Mouse (Mus musculus) kidney, embryonic 14.5 days (tissue): ENCODE measurements around the gene A430078G23Rik. TPM values are rescaled to one million over a fixed set of nuclear protein-coding genes. Genes with fewer than 3 reads are reported as not detected.

Experiments used
- ATAC-seq: fragments of 200-750 bp; cut with Nextera tagmentation; 2 replicates; pipeline ENCODE4 v1.8.0; 2017; ENCODE audit warnings: moderate number of reproducible peaks, mild to moderate bottlenecking, moderate TSS enrichment, moderate library complexity; ENCODE audit not compliant: low FRiP score, low TSS enrichment
- H3K27ac ChIP-seq: fragments of 300-500 bp; sonication (generic); 2 replicates; pipeline ENCODE4 v1.5.1; 2014; ENCODE audit warnings: low read depth, mild to moderate bottlenecking, low read length, moderate library complexity, mixed read lengths
- H3K27me3 ChIP-seq: fragments of 300-500 bp; sonication (generic); 2 replicates; pipeline ENCODE4 v1.6.1; 2014; ENCODE audit warnings: mild to moderate bottlenecking, low read length; ENCODE audit not compliant: control insufficient read depth, insufficient read depth
- H3K36me3 ChIP-seq: fragments of 300-500 bp; sonication (generic); 2 replicates; pipeline ENCODE4 v1.6.1; 2014; ENCODE audit warnings: low read length, mixed read lengths; ENCODE audit not compliant: control insufficient read depth, insufficient read depth
- H3K4me1 ChIP-seq: fragments of 300-500 bp; sonication (generic); 2 replicates; pipeline ENCODE4 v1.6.1; 2014; ENCODE audit warnings: low read length, mixed read lengths; ENCODE audit not compliant: control insufficient read depth, insufficient read depth
- H3K4me2 ChIP-seq: fragments of 300-500 bp; sonication (generic); replicated peaks from 2 replicates; pipeline ENCODE4 v1.6.1; 2014; ENCODE audit warnings: low read depth, mild to moderate bottlenecking, low read length
- H3K4me3 ChIP-seq: fragments of 300-500 bp; sonication (generic); 2 replicates; pipeline ENCODE4 v1.5.1; 2014; ENCODE audit warnings: mild to moderate bottlenecking, low read length
- H3K9ac ChIP-seq: fragments of 300-500 bp; sonication (generic); 2 replicates; pipeline ENCODE4 v1.6.1; 2014; ENCODE audit warnings: low read depth, mild to moderate bottlenecking, low read length, moderate library complexity
- H3K9me3 ChIP-seq: fragments of 300-500 bp; sonication (generic); 2 replicates; pipeline ENCODE4 v1.6.1; 2016; ENCODE audit warnings: low read length; ENCODE audit not compliant: control insufficient read depth
- WGBS: fragments of 180-500 bp; shearing (Covaris S2); extraction: QIAGEN DNeasy Blood & Tissue Kit; methylation state at CpG from one replicate; pipeline ENCODE4 v1.1.7; 2014; 5-methylcytosine and 5-hydroxymethylcytosine counted together
- polyA plus RNA-seq: library from polyadenylated mRNA; unstranded; fragments of >200 nt; fragmentation: Nextera tagmentation; extraction: Ambion mirVana; gene quantifications from 2 replicates; pipeline ENCODE4 v1.2.1, GENCODE M21; 2014

The A430078G23Rik gene
- polyA plus RNA-seq, 1 experiment from 2014 or later = not detected

- Histone ChIP-seq H3K4me3 (no peak overlapping the region), H3K36me3 (no peaks in the 10 kb centered on the region), H3K27ac (no peak overlapping the region), H3K4me1 (no peaks in the 10 kb centered on the region), H3K9ac (no peak overlapping the region), H3K27me3 (no peaks in the 10 kb centered on the region), H3K9me3 (no peaks in the 10 kb centered on the region; the same call in 1 of the 2 replicates), H3K4me2 (no peak overlapping the region)
- ATAC-seq = no peak
- 84% methylated on average over 6 of the region's 6 CpGs for WGBS
Observed at GRCm38 (mm10) chr8:3355586-3355985, 2.4 kb downstream of the A430078G23Rik start.

- H3K27me3 ChIP-seq = no peaks in the 10 kb centered on the region
- H3K4me2 ChIP-seq = no peak overlapping the region
- no peaks in the 10 kb centered on the region for H3K36me3 ChIP-seq
- no peak overlapping the region for H3K9ac ChIP-seq
- H3K9me3 ChIP-seq = no peaks in the 10 kb centered on the region; the same call in 1 of the 2 replicates
- H3K4me1 ChIP-seq = no peaks in the 10 kb centered on the region
- ATAC-seq = no peak
- H3K27ac ChIP-seq = no peak overlapping the region
- no peak overlapping the region for H3K4me3 ChIP-seq
- WGBS = 8% methylated on average over 4 of the region's 4 CpGs
Observed at GRCm38 (mm10) chr8:3358060-3358459, 4.8 kb downstream of the A430078G23Rik start.

GRCm38 (mm10) chr8:3367086-3367485, 13.9 kb downstream of the A430078G23Rik start:
- 88% methylated on average over 5 of the region's 5 CpGs for WGBS
- H3K4me3 ChIP-seq = no peak overlapping the region
- H3K36me3 ChIP-seq = no peaks in the 10 kb centered on the region
- no peaks in the 10 kb centered on the region for H3K9me3 ChIP-seq
- no peak for ATAC-seq
- H3K27me3 ChIP-seq = no peaks in the 10 kb centered on the region
- no peak overlapping the region for H3K9ac ChIP-seq
- no peaks in the 10 kb centered on the region for H3K4me1 ChIP-seq
- no peak overlapping the region for H3K4me2 ChIP-seq
- no peak overlapping the region for H3K27ac ChIP-seq

- no peak overlapping the region for H3K4me3 ChIP-seq
- H3K27ac ChIP-seq = no peak overlapping the region
- no peaks in the 10 kb centered on the region for H3K9me3 ChIP-seq
- H3K4me1 ChIP-seq = no peaks in the 10 kb centered on the region
- no peaks in the 10 kb centered on the region for H3K27me3 ChIP-seq
- no peak overlapping the region for H3K9ac ChIP-seq
- no peak overlapping the region for H3K4me2 ChIP-seq
- no peaks in the 10 kb centered on the region for H3K36me3 ChIP-seq
- 68% methylated on average over 1 of the region's 1 CpGs for WGBS
- no peak for ATAC-seq
Observed at GRCm38 (mm10) chr8:3368091-3368490, 14.9 kb downstream of the A430078G23Rik start.

GRCm38 (mm10) chr8:3375748-3376147, 22.5 kb downstream of the A430078G23Rik start:
- H3K27me3 ChIP-seq = no peaks in the 10 kb centered on the region
- H3K4me1 ChIP-seq = no peaks in the 10 kb centered on the region
- no peak overlapping the region for H3K9ac ChIP-seq
- no peak overlapping the region for H3K4me2 ChIP-seq
- H3K9me3 ChIP-seq = no peaks in the 10 kb centered on the region
- ATAC-seq = no peak
- H3K27ac ChIP-seq = no peak overlapping the region
- no peak overlapping the region for H3K4me3 ChIP-seq
- no peaks in the 10 kb centered on the region for H3K36me3 ChIP-seq

- H3K4me3 ChIP-seq = no peak overlapping the region
- H3K4me2 ChIP-seq = no peak overlapping the region
- H3K9ac ChIP-seq = no peak overlapping the region
- WGBS = 69% methylated on average over 11 of the region's 11 CpGs
- no peaks in the 10 kb centered on the region for H3K9me3 ChIP-seq
- H3K27me3 ChIP-seq = no peaks in the 10 kb centered on the region
- no peak overlapping the region for H3K27ac ChIP-seq
- ATAC-seq = no peak
- H3K36me3 ChIP-seq = no peaks in the 10 kb centered on the region
- no peaks in the 10 kb centered on the region for H3K4me1 ChIP-seq
Observed at GRCm38 (mm10) chr8:3376641-3377274, 23.5 kb downstream of the A430078G23Rik start.

- H3K4me1 ChIP-seq = no peaks in the 10 kb centered on the region
- no peak overlapping the region for H3K4me2 ChIP-seq
- no peaks in the 10 kb centered on the region for H3K36me3 ChIP-seq
- no peak overlapping the region for H3K4me3 ChIP-seq
- H3K9ac ChIP-seq = no peak overlapping the region
- peak; percentile 70; the same call in 1 of the 2 replicates for ATAC-seq
- 40% methylated on average over 6 of the region's 6 CpGs for WGBS
- no peaks in the 10 kb centered on the region for H3K9me3 ChIP-seq
- H3K27me3 ChIP-seq = no peaks in the 10 kb centered on the region
- no peak overlapping the region for H3K27ac ChIP-seq
Observed at GRCm38 (mm10) chr8:3387286-3387685, 34.1 kb downstream of the A430078G23Rik start.

GRCm38 (mm10) chr8:3388591-3389338, 35.5 kb downstream of the A430078G23Rik start:
- H3K4me1 ChIP-seq = peaks cover 6% of the 10 kb centered on the region; the same call in 1 of the 2 replicates
- H3K36me3 ChIP-seq = no peaks in the 10 kb centered on the region
- no peaks in the 10 kb centered on the region for H3K9me3 ChIP-seq
- 68% methylated on average over 9 of the region's 9 CpGs for WGBS
- H3K9ac ChIP-seq = no peak overlapping the region
- H3K4me2 ChIP-seq = no peak overlapping the region
- ATAC-seq = no peak
- no peak overlapping the region for H3K4me3 ChIP-seq
- no peak overlapping the region for H3K27ac ChIP-seq
- no peaks in the 10 kb centered on the region for H3K27me3 ChIP-seq

- H3K36me3 ChIP-seq = no peaks in the 10 kb centered on the region
- no peak overlapping the region for H3K27ac ChIP-seq
- H3K4me1 ChIP-seq = peaks cover 13% of the 10 kb centered on the region; the same call in 1 of the 2 replicates
- H3K4me3 ChIP-seq = no peak overlapping the region
- H3K27me3 ChIP-seq = no peaks in the 10 kb centered on the region
- H3K9me3 ChIP-seq = no peaks in the 10 kb centered on the region
- 94% methylated on average over 1 of the region's 1 CpGs for WGBS
- no peak overlapping the region for H3K9ac ChIP-seq
- ATAC-seq = no peak
- no peak overlapping the region for H3K4me2 ChIP-seq
Observed at GRCm38 (mm10) chr8:3389506-3389905, 36.3 kb downstream of the A430078G23Rik start.
